Mouse (Mus musculus): ENCODE measurements at regions not wholly inside any gene's neighbourhood (a gene's known extent, or its start where the extent isn't known, plus 50 kb on each side); places are given as distances from the start of the nearest gene placed in this dataset.

DNA sequence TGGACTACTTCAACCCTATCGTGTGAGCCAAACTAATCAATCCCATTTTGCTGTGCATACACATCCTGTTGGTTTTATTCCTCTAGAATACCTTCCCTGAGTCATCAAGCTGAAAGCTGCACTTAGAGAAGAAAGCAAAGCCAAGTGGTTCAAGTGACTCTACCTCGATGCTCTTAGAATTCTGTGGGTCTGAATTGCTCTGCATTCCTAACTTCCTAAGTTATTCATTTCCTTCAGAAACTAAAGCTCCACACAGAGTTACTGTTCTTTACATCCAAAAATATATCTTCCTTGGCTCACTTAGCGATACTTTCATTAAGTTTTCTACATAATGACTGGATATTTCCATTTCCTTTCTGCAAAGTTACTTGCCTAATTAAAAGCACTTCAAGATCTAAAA, 379.0 kb upstream of the Pkdcc start:
- DNase-seq (ENCODE audit: low spot score) = no peak
- no peak for ATAC-seq (ENCODE audit: extremely low read depth, insufficient number of reproducible peaks, low FRiP score, poor library complexity, severe bottlenecking)
- Histone ChIP-seq H3K4me1 (ENCODE audit: insufficient read depth, low read depth, low read length) (no peaks in the 10 kb centered on the region), H3K9me3 (replicated peaks) (peaks cover 18% of the 10 kb centered on the region), H3K27me3 (ENCODE audit: insufficient read depth, low read length) (no peaks in the 10 kb centered on the region), H3K4me3 (ENCODE audit: low read depth, low read length) (no peak overlapping the region), H3K36me3 (replicated peaks) (no peaks in the 10 kb centered on the region)
- TF ChIP-seq GATA1 (IDR thresholded peaks at IDR 0.05; ENCODE audit: borderline replicate concordance, low read length) (no peak), CTCF (IDR thresholded peaks at IDR 0.05; ENCODE audit: low read depth, low read length) (no peak), TAL1 (conservative IDR thresholded peaks at IDR 0.05; ENCODE audit: low read depth, low read length) (no peak), GATA2 (IDR thresholded peaks at IDR 0.05; ENCODE audit: borderline replicate concordance, low read depth, low read length) (no peak), POLR2AphosphoS5 (IDR thresholded peaks at IDR 0.05; ENCODE audit: insufficient replicate concordance, low read depth, low read length) (no peak)

DNA sequence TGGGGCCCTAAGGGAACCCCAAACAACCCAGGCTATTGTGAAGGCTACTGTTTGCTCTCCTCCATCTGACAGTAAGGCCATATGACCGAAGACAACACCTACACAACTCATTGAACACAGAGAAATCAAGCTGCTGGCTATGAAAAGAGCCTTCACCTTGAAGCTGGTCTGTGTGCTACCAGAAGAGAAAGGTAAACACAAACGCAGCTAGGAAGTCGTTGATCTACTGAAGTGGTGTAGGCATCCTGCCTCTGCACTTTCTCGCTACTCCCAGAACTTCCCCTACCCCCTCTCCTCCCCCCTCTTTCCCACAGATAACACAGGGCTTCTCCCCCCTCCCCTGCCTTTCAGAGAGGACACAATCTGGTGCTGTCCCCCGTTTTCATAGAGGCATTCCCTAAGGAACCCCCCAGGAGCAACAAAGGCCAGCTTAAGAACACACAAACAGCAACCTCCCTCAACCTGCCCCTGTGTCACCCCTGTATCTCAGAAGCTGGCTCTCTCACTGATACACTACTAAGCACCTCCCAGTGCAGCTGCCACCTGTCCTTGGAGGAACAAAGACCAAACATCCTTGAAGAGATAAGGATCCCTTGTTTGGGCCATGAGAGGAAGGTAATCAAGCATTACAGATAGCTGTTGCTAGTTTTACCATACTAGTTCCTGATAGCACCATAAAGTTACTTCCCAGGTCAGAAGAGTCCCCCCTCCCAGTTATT, 368.2 kb upstream of the Pkdcc start:
- no peak for TF ChIP-seq CTCF (IDR thresholded peaks at IDR 0.05; ENCODE audit: low read depth, low read length)
- TF ChIP-seq TAL1 (conservative IDR thresholded peaks at IDR 0.05; ENCODE audit: low read depth, low read length) = no peak
- TF ChIP-seq GATA2 (IDR thresholded peaks at IDR 0.05; ENCODE audit: borderline replicate concordance, low read depth, low read length) = no peak
- no peak for TF ChIP-seq GATA1 (IDR thresholded peaks at IDR 0.05; ENCODE audit: borderline replicate concordance, low read length)
- TF ChIP-seq POLR2AphosphoS5 (IDR thresholded peaks at IDR 0.05; ENCODE audit: insufficient replicate concordance, low read depth, low read length) = no peak
- ATAC-seq (ENCODE audit: extremely low read depth, insufficient number of reproducible peaks, low FRiP score, poor library complexity, severe bottlenecking) = no peak
- no peaks in the 10 kb centered on the region for H3K27me3 ChIP-seq (ENCODE audit: insufficient read depth, low read length)
- H3K36me3 ChIP-seq (replicated peaks) = no peaks in the 10 kb centered on the region
- peaks cover 29% of the 10 kb centered on the region for H3K9me3 ChIP-seq (replicated peaks)
- no peak for DNase-seq (ENCODE audit: low spot score)
- no peaks in the 10 kb centered on the region for H3K4me1 ChIP-seq (ENCODE audit: insufficient read depth, low read depth, low read length)
- no peak overlapping the region for H3K4me3 ChIP-seq (ENCODE audit: low read depth, low read length)

DNA sequence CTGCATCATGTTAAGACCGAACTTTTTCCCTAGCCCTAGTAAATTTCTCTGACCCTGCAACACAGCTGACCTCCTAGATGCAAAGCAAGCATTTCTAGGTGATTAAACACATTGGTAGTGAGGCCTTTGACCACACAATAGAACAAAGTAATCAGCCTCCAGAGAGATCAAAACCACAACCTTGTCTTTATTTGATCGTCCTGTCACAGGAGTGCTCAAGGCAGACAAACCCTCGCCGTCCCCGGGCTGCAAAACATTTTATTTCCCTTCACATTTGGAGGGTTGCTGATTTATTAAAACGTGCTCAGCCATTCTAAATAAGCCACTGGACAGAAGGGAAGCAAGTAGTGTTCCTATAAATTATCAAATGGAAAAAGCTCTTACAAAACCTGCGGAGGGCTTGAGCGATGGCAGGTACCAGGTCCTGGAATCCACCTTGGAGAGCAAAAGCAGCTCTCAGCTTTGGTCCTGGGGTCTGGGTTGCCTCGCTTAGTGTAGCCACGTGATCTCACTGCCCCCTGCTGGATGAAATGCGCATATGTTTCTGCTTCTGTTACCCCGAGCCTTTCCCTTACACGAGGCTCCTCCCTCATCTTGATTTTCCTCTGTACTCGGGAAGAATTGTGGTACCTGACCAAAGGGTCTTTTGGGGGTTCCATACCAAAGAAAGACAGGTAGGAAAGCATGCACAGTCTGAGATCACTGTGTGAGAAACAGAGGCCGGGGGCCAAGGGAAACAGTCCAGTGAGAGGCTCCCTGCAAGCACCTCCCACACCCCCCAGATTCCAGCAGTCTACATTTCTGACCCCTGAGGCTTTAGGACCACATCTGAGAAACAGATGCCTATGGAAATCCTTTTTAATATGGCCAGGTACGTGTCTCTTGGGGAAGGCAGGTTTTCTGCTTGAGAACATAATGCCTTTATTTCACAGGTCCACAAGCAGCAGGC, 357.6 kb upstream of the Pkdcc start:
- Histone ChIP-seq H3K4me1 (ENCODE audit: insufficient read depth, low read depth, low read length) (no peaks in the 10 kb centered on the region), H3K4me3 (ENCODE audit: low read depth, low read length) (no peak overlapping the region), H3K9me3 (replicated peaks) (peaks cover 43% of the 10 kb centered on the region), H3K36me3 (replicated peaks) (no peaks in the 10 kb centered on the region), H3K27me3 (ENCODE audit: insufficient read depth, low read length) (no peaks in the 10 kb centered on the region)
- ATAC-seq (ENCODE audit: extremely low read depth, insufficient number of reproducible peaks, low FRiP score, poor library complexity, severe bottlenecking) (no peak), DNase-seq (ENCODE audit: low spot score) (no peak)
- TF ChIP-seq GATA2 (IDR thresholded peaks at IDR 0.05; ENCODE audit: borderline replicate concordance, low read depth, low read length) (no peak), TAL1 (conservative IDR thresholded peaks at IDR 0.05; ENCODE audit: low read depth, low read length) (no peak), GATA1 (IDR thresholded peaks at IDR 0.05; ENCODE audit: borderline replicate concordance, low read length) (no peak), POLR2AphosphoS5 (IDR thresholded peaks at IDR 0.05; ENCODE audit: insufficient replicate concordance, low read depth, low read length) (no peak), CTCF (IDR thresholded peaks at IDR 0.05; ENCODE audit: low read depth, low read length) (no peak)

DNA sequence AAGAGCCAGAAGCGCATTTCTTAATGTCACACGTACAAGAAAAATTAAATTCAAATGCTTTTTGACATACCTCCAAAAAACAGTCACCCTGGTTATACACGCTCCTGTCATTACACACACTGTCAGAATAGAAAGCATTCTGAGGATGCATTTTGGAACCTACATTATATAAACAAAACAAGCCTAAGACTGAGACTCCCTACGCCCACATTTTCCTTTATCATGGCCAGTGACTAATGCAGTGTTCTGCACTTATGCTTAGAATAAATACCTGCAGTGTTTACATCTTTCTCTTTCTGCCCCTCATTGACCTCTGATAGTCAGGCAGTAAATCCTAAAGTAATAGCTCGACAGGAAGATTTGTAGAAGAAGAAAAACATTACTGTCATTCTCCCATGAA, 354.7 kb upstream of the Pkdcc start:
- Histone ChIP-seq H3K4me1 (ENCODE audit: insufficient read depth, low read depth, low read length) (no peaks in the 10 kb centered on the region), H3K27me3 (ENCODE audit: insufficient read depth, low read length) (no peaks in the 10 kb centered on the region), H3K9me3 (replicated peaks) (peaks cover 41% of the 10 kb centered on the region), H3K4me3 (ENCODE audit: low read depth, low read length) (no peak overlapping the region), H3K36me3 (replicated peaks) (no peaks in the 10 kb centered on the region)
- DNase-seq (ENCODE audit: low spot score) (no peak), ATAC-seq (ENCODE audit: extremely low read depth, insufficient number of reproducible peaks, low FRiP score, poor library complexity, severe bottlenecking) (no peak)
- TF ChIP-seq GATA1 (IDR thresholded peaks at IDR 0.05; ENCODE audit: borderline replicate concordance, low read length) (no peak), CTCF (IDR thresholded peaks at IDR 0.05; ENCODE audit: low read depth, low read length) (no peak), POLR2AphosphoS5 (IDR thresholded peaks at IDR 0.05; ENCODE audit: insufficient replicate concordance, low read depth, low read length) (no peak), TAL1 (conservative IDR thresholded peaks at IDR 0.05; ENCODE audit: low read depth, low read length) (no peak), GATA2 (IDR thresholded peaks at IDR 0.05; ENCODE audit: borderline replicate concordance, low read depth, low read length) (no peak)

DNA sequence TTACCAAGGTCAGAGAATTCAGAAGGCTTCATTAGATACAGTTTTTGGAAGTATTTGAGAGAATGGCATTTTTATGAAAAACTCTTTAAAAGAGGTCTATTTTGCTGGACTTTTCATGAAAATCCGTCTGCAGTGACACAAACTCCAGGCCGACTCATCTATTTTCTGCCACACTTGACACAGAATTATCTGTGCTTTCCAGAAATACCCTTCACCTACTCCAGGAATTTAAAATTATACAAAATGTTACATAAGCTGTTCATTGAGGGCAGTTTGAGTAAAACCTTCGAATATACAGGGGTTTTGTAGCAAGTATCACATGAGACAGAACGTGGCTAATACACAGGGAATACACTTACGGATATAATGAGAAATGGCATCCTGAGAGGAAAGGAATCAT, 354.1 kb upstream of the Pkdcc start:
- Histone ChIP-seq H3K36me3 (replicated peaks) (no peaks in the 10 kb centered on the region), H3K9me3 (replicated peaks) (peaks cover 39% of the 10 kb centered on the region), H3K4me1 (ENCODE audit: insufficient read depth, low read depth, low read length) (no peaks in the 10 kb centered on the region), H3K4me3 (ENCODE audit: low read depth, low read length) (no peak overlapping the region), H3K27me3 (ENCODE audit: insufficient read depth, low read length) (no peaks in the 10 kb centered on the region)
- TF ChIP-seq CTCF (IDR thresholded peaks at IDR 0.05; ENCODE audit: low read depth, low read length) (no peak), GATA1 (IDR thresholded peaks at IDR 0.05; ENCODE audit: borderline replicate concordance, low read length) (no peak), TAL1 (conservative IDR thresholded peaks at IDR 0.05; ENCODE audit: low read depth, low read length) (no peak), GATA2 (IDR thresholded peaks at IDR 0.05; ENCODE audit: borderline replicate concordance, low read depth, low read length) (no peak), POLR2AphosphoS5 (IDR thresholded peaks at IDR 0.05; ENCODE audit: insufficient replicate concordance, low read depth, low read length) (no peak)
- DNase-seq (ENCODE audit: low spot score) (no peak), ATAC-seq (ENCODE audit: extremely low read depth, insufficient number of reproducible peaks, low FRiP score, poor library complexity, severe bottlenecking) (no peak)

DNA sequence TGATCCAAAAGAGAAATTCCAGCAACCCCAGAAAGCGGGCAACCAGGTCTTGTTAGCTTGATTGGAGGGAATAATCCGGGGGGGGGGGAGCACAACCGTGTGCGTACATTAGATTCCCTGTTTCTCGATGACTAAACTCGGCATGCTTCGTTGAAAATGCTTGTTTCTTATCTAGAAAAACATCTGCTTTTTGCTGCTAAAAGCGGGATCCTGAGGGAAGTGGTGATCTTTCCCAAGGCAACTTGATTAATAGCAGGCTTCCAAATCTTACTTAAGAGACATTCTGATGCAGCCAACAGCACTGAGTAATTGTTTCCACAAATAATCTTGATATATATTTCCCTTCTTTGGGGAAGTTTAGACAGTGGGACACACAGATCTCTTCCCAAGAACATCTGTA, 338.0 kb upstream of the Pkdcc start:
- TF ChIP-seq POLR2AphosphoS5 (IDR thresholded peaks at IDR 0.05; ENCODE audit: insufficient replicate concordance, low read depth, low read length) = no peak
- no peak for TF ChIP-seq GATA1 (IDR thresholded peaks at IDR 0.05; ENCODE audit: borderline replicate concordance, low read length)
- no peak for TF ChIP-seq CTCF (IDR thresholded peaks at IDR 0.05; ENCODE audit: low read depth, low read length)
- TF ChIP-seq GATA2 (IDR thresholded peaks at IDR 0.05; ENCODE audit: borderline replicate concordance, low read depth, low read length) = no peak
- TF ChIP-seq TAL1 (conservative IDR thresholded peaks at IDR 0.05; ENCODE audit: low read depth, low read length) = no peak
- H3K4me1 ChIP-seq (ENCODE audit: insufficient read depth, low read depth, low read length) = no peaks in the 10 kb centered on the region
- H3K9me3 ChIP-seq (replicated peaks) = peaks cover 34% of the 10 kb centered on the region
- no peak for ATAC-seq (ENCODE audit: extremely low read depth, insufficient number of reproducible peaks, low FRiP score, poor library complexity, severe bottlenecking)
- no peaks in the 10 kb centered on the region for H3K36me3 ChIP-seq (replicated peaks)
- no peak overlapping the region for H3K4me3 ChIP-seq (ENCODE audit: low read depth, low read length)
- H3K27me3 ChIP-seq (ENCODE audit: insufficient read depth, low read length) = no peaks in the 10 kb centered on the region
- DNase-seq (ENCODE audit: low spot score) = no peak
